13 mouse cellular contexts compared by ENCODE assay signal in genomic region chr16:27443941-27444340, GRCm38 (mm10). TPM values are rescaled to one million over a fixed set of nuclear protein-coding genes. Genes with fewer than 3 reads are reported as not detected.
DNase-seq lines count a peak whose midpoint lies in the region; ATAC-seq lines count a peak whose summit lies in the region.
"Had no signal": no experiment of that assay in that cellular context is flagged by ENCODE, and none has a peak within 500 bp of the region (broad histone marks: within the 10 kb centered on the region; RNA-seq: fewer than 3 reads in every experiment).

No protein-coding gene starts in this region.

- H3K9ac ChIP-seq in forebrain, embryonic 14.5 days (ENCODE audit: low read length) = no peak overlapping the region
- H3K9ac ChIP-seq in forebrain, embryonic 11.5 days (ENCODE audit: low read length) = no peak overlapping the region
- no peak overlapping the region for H3K9ac ChIP-seq in kidney, embryonic 14.5 days (ENCODE audit: low read depth, low read length)
- H3K9ac ChIP-seq: neural tube, embryonic 13.5 days had no signal

- peak; percentile 7 for DNase-seq in forebrain, embryonic 14.5 days (ENCODE audit: low spot score)
- DNase-seq in forebrain, embryonic 11.5 days (ENCODE audit: low spot score) = no peak
- DNase-seq in kidney, postnatal 14 days = peak; percentile 43
- peak; percentile 46 for DNase-seq in 3T3-L1 (ENCODE audit: low read depth, low spot score)
- no peak for DNase-seq in cerebellum, adult 11-12 months
- DNase-seq in right cerebral cortex, postnatal 14 days = no peak
- DNase-seq: B cell, adult 2 months; spleen, adult 18-20 months had no signal

- no peak for ATAC-seq in forebrain, embryonic 14.5 days
- no peak for ATAC-seq in forebrain, embryonic 11.5 days (replicated peaks; ENCODE audit: low FRiP score)
- no peak for ATAC-seq in kidney, embryonic 14.5 days (ENCODE audit: low FRiP score, low TSS enrichment)
- ATAC-seq in common myeloid progenitor, adult 5-6 weeks (replicated peaks; ENCODE audit: low read depth, poor library complexity, severe bottlenecking) = peak; percentile 83

- no peak overlapping the region for H3K4me2 ChIP-seq in forebrain, embryonic 14.5 days (ENCODE audit: low read length)
- H3K4me2 ChIP-seq in forebrain, embryonic 11.5 days (ENCODE audit: low read depth, low read length, severe bottlenecking) = no peak overlapping the region
- H3K4me2 ChIP-seq in kidney, embryonic 14.5 days (replicated peaks; ENCODE audit: low read depth, low read length) = no peak overlapping the region
- H3K4me2 ChIP-seq: neural tube, embryonic 13.5 days had no signal

- no peak overlapping the region for H3K4me3 ChIP-seq in forebrain, embryonic 14.5 days (ENCODE audit: low read depth, low read length)
- no peak overlapping the region for H3K4me3 ChIP-seq in forebrain, embryonic 11.5 days (ENCODE audit: low read depth, low read length)
- no peak overlapping the region for H3K4me3 ChIP-seq in kidney, embryonic 14.5 days (ENCODE audit: low read length)
- H3K4me3 ChIP-seq: erythroblast, embryonic 14.5 days; midbrain, embryonic 10.5 days; neural tube, embryonic 13.5 days had no signal

- H3K27me3 ChIP-seq in forebrain, embryonic 14.5 days (replicated peaks; ENCODE audit: control insufficient read depth, insufficient read depth, low read length) = no peaks in the 10 kb centered on the region
- no peaks in the 10 kb centered on the region for H3K27me3 ChIP-seq in forebrain, embryonic 11.5 days (ENCODE audit: control insufficient read depth, insufficient read depth, low read length)
- H3K27me3 ChIP-seq in kidney, embryonic 14.5 days (ENCODE audit: control insufficient read depth, insufficient read depth, low read length) = no peaks in the 10 kb centered on the region
- H3K27me3 ChIP-seq: neural tube, embryonic 13.5 days had no signal

- no peak overlapping the region for H3K27ac ChIP-seq in forebrain, embryonic 14.5 days (ENCODE audit: low read depth, low read length)
- H3K27ac ChIP-seq in forebrain, embryonic 11.5 days (ENCODE audit: low read depth, low read length) = no peak overlapping the region
- no peak overlapping the region for H3K27ac ChIP-seq in kidney, embryonic 14.5 days (ENCODE audit: low read depth, low read length)
- H3K27ac ChIP-seq: midbrain, embryonic 10.5 days; neural tube, embryonic 13.5 days had no signal

- no peaks in the 10 kb centered on the region for H3K4me1 ChIP-seq in forebrain, embryonic 14.5 days (ENCODE audit: control insufficient read depth, insufficient read depth, low read length)
- H3K4me1 ChIP-seq in forebrain, embryonic 11.5 days (replicated peaks; ENCODE audit: control insufficient read depth, insufficient read depth, low read length) = no peaks in the 10 kb centered on the region
- no peaks in the 10 kb centered on the region for H3K4me1 ChIP-seq in kidney, embryonic 14.5 days (ENCODE audit: control insufficient read depth, insufficient read depth, low read length)
- H3K4me1 ChIP-seq: midbrain, embryonic 10.5 days; neural tube, embryonic 13.5 days had no signal

- H3K9me3 ChIP-seq in forebrain, embryonic 14.5 days (replicated peaks; ENCODE audit: control insufficient read depth, low read length) = no peaks in the 10 kb centered on the region
- H3K9me3 ChIP-seq in forebrain, embryonic 11.5 days (ENCODE audit: control insufficient read depth, low read length) = no peaks in the 10 kb centered on the region
- H3K9me3 ChIP-seq in kidney, embryonic 14.5 days (ENCODE audit: control insufficient read depth, low read length) = no peaks in the 10 kb centered on the region
- H3K9me3 ChIP-seq: midbrain, embryonic 10.5 days; neural tube, embryonic 13.5 days had no signal

- H3K36me3 ChIP-seq in forebrain, embryonic 14.5 days (ENCODE audit: control insufficient read depth, insufficient read depth, low read length) = peaks cover 56% of the 10 kb centered on the region
- H3K36me3 ChIP-seq in forebrain, embryonic 11.5 days (ENCODE audit: control insufficient read depth, insufficient read depth, low read length) = no peaks in the 10 kb centered on the region; the same call in 1 of the 2 replicates
- H3K36me3 ChIP-seq in kidney, embryonic 14.5 days (ENCODE audit: control insufficient read depth, insufficient read depth, low read length) = peaks cover 56% of the 10 kb centered on the region

- 90% methylated on average over 3 of the region's 3 CpGs for WGBS in forebrain, embryonic 14.5 days
- 83% methylated on average over 3 of the region's 3 CpGs for WGBS in forebrain, embryonic 11.5 days
- 86% methylated on average over 3 of the region's 3 CpGs for WGBS in kidney, embryonic 14.5 days

RNA-seq across cellular contexts. Expression of gene Ccdc50, which starts 55.3 kb away (rescaled TPM):
- 55.1 and 71.6 TPM in 2 replicates for polyA plus RNA-seq in forebrain, embryonic 14.5 days (2014; fragmentation: Nextera tagmentation; extraction: Ambion mirVana)
- polyA plus RNA-seq in forebrain, embryonic 11.5 days (2014; fragmentation: Nextera tagmentation; extraction: Ambion mirVana) = 60.3 and 66.0 TPM in 2 replicates
- polyA plus RNA-seq in kidney, embryonic 14.5 days (2014; fragmentation: Nextera tagmentation; extraction: Ambion mirVana) = 57.3 and 86.1 TPM in 2 replicates
- 112 and 131 TPM in 2 replicates for total RNA-seq in common myeloid progenitor, adult 5-6 weeks (2017)

Comparison
In these comparisons a context has a peak if more than half of its experiments do, and no peak if none do; other contexts are left out.
1. DNase-seq: peak in forebrain, embryonic 14.5 days (single experiment), kidney, postnatal 14 days (single experiment) and 3T3-L1 (single experiment); none in forebrain, embryonic 11.5 days (single experiment), cerebellum, adult 11-12 months (single experiment) and right cerebral cortex, postnatal 14 days (single experiment).